Mouse (Mus musculus): ENCODE results near the gene Thumpd1. TPM values are rescaled to one million over a fixed set of nuclear protein-coding genes. Genes with fewer than 3 reads are reported as not detected.
A peak's percentile ranks its signal among the peaks of the same experiment; 100 is the strongest.
"Not testable (repeated sequence)": the region's sequence is repeated elsewhere in the genome, so short reads cannot be mapped to it uniquely, and the experiment has no call there.

Gene Thumpd1
- polyA plus RNA-seq, 1 experiment from 2014 or later = 89.0 TPM

DNA sequence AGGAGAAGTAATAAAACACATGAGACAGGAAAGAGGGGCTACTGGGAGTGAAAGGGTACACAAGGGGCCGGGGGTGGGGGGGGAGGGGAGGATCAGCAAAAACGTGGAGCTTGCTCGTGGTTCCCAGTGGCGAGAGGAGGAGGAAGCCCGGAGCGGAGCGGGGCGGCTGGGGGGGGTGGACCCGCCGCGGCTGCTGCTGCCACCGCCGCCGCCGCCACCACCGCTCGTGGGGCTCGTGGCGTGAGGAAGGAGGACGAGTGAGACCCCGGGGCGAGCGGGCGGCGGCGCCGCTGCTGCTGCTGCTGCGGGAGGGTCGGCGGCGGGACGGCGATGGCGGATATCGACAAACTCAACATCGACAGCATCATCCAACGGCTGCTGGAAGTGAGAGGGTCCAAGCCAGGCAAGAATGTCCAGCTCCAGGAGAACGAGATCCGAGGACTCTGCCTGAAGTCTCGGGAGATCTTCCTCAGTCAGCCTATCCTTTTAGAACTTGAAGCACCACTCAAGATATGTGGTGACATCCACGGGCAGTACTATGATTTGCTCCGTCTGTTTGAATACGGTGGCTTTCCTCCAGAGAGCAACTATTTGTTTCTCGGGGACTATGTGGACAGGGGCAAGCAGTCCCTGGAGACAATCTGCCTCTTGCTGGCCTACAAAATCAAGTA lies 19.3 kb upstream of the Thumpd1 start:
- not testable (repeated sequence) for H3K36me3 ChIP-seq; H3K4me1 ChIP-seq (replicated peaks); H3K9me3 ChIP-seq; H3K27me3 ChIP-seq; H3K27ac ChIP-seq
- 7% methylated on average over 27 of the region's 44 CpGs for WGBS
- ATAC-seq (ENCODE audit: insufficient number of reproducible peaks, insufficient read depth, low FRiP score, low TSS enrichment, low read depth) = 0 out of 2 replicates have a peak, but pooled peaks have one; percentile 31
- H3K4me3 ChIP-seq (replicated peaks) = peak overlapping the region; percentile 41
- peak overlapping the region; percentile 52; the same call in 1 of the 2 replicates for H3K9ac ChIP-seq (replicated peaks)
- H3K4me2 ChIP-seq = peak overlapping the region; percentile 52

GRCm38 (mm10) chr7:119738877-119739276 lies 18.3 kb upstream of the Thumpd1 start:
- H3K9ac ChIP-seq (replicated peaks) = no peak overlapping the region
- 90% methylated on average over 2 of the region's 2 CpGs for WGBS
- H3K36me3 ChIP-seq = no peaks in the 10 kb centered on the region
- H3K27ac ChIP-seq = no peak overlapping the region
- H3K4me3 ChIP-seq (replicated peaks) = no peak overlapping the region
- H3K9me3 ChIP-seq = no peaks in the 10 kb centered on the region
- H3K4me2 ChIP-seq = no peak overlapping the region
- no peak for ATAC-seq (ENCODE audit: insufficient number of reproducible peaks, insufficient read depth, low FRiP score, low TSS enrichment, low read depth)
- no peaks in the 10 kb centered on the region for H3K4me1 ChIP-seq (replicated peaks)
- 0 out of 2 replicates have a peak, but pooled peaks cover 4% of the 10 kb centered on the region for H3K27me3 ChIP-seq

DNA sequence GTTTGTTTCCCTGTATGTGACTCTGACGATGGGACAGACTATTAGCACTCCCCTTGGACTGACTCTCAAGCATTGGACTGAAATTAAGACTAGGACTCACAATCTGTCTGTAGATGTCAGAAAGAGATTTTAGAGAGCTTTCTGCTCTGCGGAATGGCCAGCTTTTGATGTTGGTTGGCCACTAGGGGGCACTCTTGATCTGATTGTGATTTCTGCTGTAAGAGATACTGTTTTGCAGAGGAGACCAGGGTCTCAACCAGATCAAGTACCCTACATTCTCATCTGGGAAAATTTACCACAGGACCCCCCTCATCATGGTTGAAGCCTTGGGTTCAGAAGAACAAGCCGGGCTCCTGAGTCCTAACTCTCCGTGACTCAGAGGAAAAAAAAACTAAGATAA lies 10.7 kb upstream of the Thumpd1 start:
- H3K4me1 ChIP-seq (replicated peaks); H3K4me3 ChIP-seq (replicated peaks); H3K9me3 ChIP-seq; H3K9ac ChIP-seq (replicated peaks); H3K27me3 ChIP-seq; H3K4me2 ChIP-seq; H3K27ac ChIP-seq; ATAC-seq (ENCODE audit: insufficient number of reproducible peaks, insufficient read depth, low FRiP score, low TSS enrichment, low read depth); H3K36me3 ChIP-seq: not testable (repeated sequence)
- WGBS = 87% methylated on average over 4 of the region's 4 CpGs

DNA sequence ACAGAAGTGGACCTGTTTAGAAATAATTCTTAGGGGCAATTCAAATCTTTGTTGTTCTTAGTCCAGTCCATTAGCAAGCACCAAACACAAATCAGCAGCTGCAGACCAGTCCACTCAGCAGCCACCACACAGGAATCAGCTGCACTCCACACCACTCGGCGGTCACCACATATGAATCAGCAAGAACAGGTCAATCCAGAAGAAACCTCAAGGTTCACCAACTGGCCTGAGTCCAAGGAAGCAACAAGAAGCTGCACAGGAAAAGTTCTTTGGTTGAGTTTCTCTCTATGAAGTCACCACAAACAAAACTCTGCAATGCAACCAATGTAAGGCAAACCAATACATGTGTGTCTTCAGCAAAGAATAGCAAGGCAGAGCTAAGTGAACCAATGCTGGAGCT lies 7.0 kb upstream of the Thumpd1 start:
- Histone ChIP-seq H3K4me1 (replicated peaks) (no peaks in the 10 kb centered on the region), H3K4me3 (replicated peaks) (no peak overlapping the region), H3K9me3 (0 out of 2 replicates have a peak, but pooled peaks cover 5% of the 10 kb centered on the region), H3K27ac (no peak overlapping the region), H3K27me3 (no peaks in the 10 kb centered on the region; the same call in 1 of the 2 replicates), H3K9ac (replicated peaks) (no peak overlapping the region), H3K36me3 (no peaks in the 10 kb centered on the region), H3K4me2 (no peak overlapping the region)
- ATAC-seq (ENCODE audit: insufficient number of reproducible peaks, insufficient read depth, low FRiP score, low TSS enrichment, low read depth) = no peak
- WGBS = 94% methylated on average over 2 of the region's 2 CpGs

DNA sequence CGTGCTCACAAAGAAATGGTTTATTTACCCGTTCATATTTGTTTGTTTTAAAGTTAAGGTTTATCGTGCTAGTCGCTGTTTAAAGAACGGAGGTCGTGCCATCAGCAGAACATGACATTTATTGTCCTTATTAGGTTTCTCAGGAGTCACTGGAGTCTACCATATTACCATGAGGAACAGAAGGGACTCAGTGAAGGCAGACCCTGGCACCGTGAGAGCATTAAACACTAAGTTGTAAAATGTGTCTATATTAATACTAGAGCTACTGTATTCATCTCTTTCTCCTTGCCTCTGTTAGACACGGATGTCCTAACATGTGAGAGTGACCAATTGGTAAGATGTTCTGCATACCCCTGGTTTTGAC lies 331 bp upstream of the Thumpd1 start:
- 16% methylated on average over 8 of the region's 8 CpGs for WGBS
- no peak; the same call in 1 of the 2 replicates for ATAC-seq (ENCODE audit: insufficient number of reproducible peaks, insufficient read depth, low FRiP score, low TSS enrichment, low read depth)
- Histone ChIP-seq H3K4me3 (replicated peaks) (peak overlapping the region; percentile 90), H3K4me1 (replicated peaks) (peaks cover 5% of the 10 kb centered on the region), H3K36me3 (peaks cover 31% of the 10 kb centered on the region), H3K27me3 (no peaks in the 10 kb centered on the region; the same call in 1 of the 2 replicates), H3K4me2 (peak overlapping the region; percentile 65), H3K9me3 (no peaks in the 10 kb centered on the region), H3K27ac (no peak overlapping the region), H3K9ac (replicated peaks) (peak overlapping the region; percentile 85)

DNA sequence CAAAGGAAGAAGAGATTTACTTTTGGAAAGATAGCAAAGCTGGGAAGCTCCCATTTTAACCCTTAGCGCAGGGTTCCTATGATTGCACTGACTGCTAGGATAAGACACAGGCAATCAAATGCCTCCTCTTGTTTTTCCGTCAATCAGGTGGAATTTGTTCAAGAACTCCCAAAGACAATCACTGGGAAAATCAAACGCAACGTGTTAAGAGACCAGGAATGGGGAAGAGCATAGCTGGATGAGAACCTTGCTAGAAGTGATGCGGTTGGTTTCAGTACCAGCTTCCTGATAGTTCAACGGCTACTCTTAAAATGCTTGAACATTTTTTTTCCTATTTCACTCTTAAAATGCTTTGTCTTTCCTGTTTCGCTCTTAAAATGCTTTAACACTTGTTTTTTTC lies 6.5 kb downstream of the Thumpd1 start:
- no peaks in the 10 kb centered on the region for H3K9me3 ChIP-seq
- H3K4me3 ChIP-seq (replicated peaks) = no peak overlapping the region
- H3K9ac ChIP-seq (replicated peaks) = no peak overlapping the region
- H3K27ac ChIP-seq = no peak overlapping the region
- H3K36me3 ChIP-seq = peaks cover 40% of the 10 kb centered on the region
- no peaks in the 10 kb centered on the region for H3K27me3 ChIP-seq
- no peak for ATAC-seq (ENCODE audit: insufficient number of reproducible peaks, insufficient read depth, low FRiP score, low TSS enrichment, low read depth)
- WGBS = 91% methylated on average over 7 of the region's 7 CpGs
- H3K4me1 ChIP-seq (replicated peaks) = no peaks in the 10 kb centered on the region
- H3K4me2 ChIP-seq = no peak overlapping the region

- H3K27ac ChIP-seq = no peak overlapping the region
- no peaks in the 10 kb centered on the region for H3K9me3 ChIP-seq
- no peaks in the 10 kb centered on the region for H3K4me1 ChIP-seq (replicated peaks)
- ATAC-seq (ENCODE audit: insufficient number of reproducible peaks, insufficient read depth, low FRiP score, low TSS enrichment, low read depth) = no peak
- no peak overlapping the region for H3K4me3 ChIP-seq (replicated peaks)
- no peak overlapping the region for H3K9ac ChIP-seq (replicated peaks)
- H3K36me3 ChIP-seq = no peaks in the 10 kb centered on the region
- no peak overlapping the region for H3K4me2 ChIP-seq
- H3K27me3 ChIP-seq = no peaks in the 10 kb centered on the region
- WGBS = 77% methylated on average over 1 of the region's 1 CpGs
Observed at GRCm38 (mm10) chr7:119694926-119695325, 25.7 kb downstream of the Thumpd1 start.

GRCm38 (mm10) chr7:119692302-119692701 lies 28.3 kb downstream of the Thumpd1 start:
- Histone ChIP-seq H3K4me1 (replicated peaks) (no peaks in the 10 kb centered on the region), H3K9me3 (no peaks in the 10 kb centered on the region), H3K9ac (replicated peaks) (no peak overlapping the region), H3K4me3 (replicated peaks) (no peak overlapping the region), H3K36me3 (no peaks in the 10 kb centered on the region), H3K27me3 (no peaks in the 10 kb centered on the region), H3K4me2 (no peak overlapping the region), H3K27ac (no peak overlapping the region)
- 73% methylated on average over 4 of the region's 4 CpGs for WGBS
- ATAC-seq (ENCODE audit: insufficient number of reproducible peaks, insufficient read depth, low FRiP score, low TSS enrichment, low read depth) = no peak

DNA sequence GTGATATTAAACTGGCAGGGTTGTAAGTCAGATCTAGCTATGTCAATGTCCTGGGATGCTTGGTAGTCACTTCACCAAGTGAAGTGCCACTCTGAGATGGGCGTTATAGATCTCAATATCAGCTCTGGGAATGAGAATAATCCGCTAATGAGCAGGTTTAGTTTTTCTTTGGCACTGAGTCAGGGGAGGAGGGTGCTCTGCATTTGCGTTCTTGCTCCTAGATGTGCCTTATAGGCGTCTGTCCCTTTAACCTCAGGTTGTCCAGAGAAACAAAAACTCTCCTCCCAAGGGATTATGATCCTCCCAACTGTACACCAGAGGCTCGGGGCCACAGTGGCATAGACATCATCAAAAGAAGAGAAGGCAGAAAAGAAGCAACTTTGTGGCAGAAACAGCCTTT lies 30.9 kb downstream of the Thumpd1 start, which contains the start of gene Acsm4:
TSS of gene Acsm4 (plus strand) at position 301 of the 400 bp plus-strand sequence.
- ATAC-seq (ENCODE audit: insufficient number of reproducible peaks, insufficient read depth, low FRiP score, low TSS enrichment, low read depth) = no peak
- 81% methylated on average over 5 of the region's 5 CpGs for WGBS
- Histone ChIP-seq H3K27me3 (no peaks in the 10 kb centered on the region), H3K9ac (replicated peaks) (no peak within 1 kb of the TSS), H3K36me3 (no peaks in the 10 kb centered on the region), H3K4me1 (replicated peaks) (no peaks in the 10 kb centered on the region), H3K9me3 (no peaks in the 10 kb centered on the region), H3K27ac (no peak within 1 kb of the TSS), H3K4me3 (replicated peaks) (no peak within 1 kb of the TSS), H3K4me2 (no peak within 1 kb of the TSS)

DNA sequence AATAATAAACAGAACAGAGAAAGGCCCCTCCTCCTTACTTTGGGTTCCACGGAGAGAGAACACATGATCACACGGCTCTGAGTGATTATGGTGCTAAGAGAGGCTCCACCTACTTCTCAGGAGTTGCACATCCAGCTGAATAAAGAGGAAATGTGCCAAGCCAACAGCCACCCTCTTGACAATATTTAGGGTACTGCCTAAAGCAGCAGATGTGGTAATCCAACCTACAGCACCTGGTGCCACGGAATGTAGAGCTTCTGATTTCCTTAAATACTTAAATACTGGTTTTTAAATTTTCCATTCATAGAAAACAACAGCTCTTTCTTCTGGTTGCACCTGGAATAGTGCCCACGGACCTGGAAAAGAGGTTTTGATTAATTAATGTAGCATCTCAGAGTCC lies 37.9 kb downstream of the Thumpd1 start:
- Histone ChIP-seq H3K4me1 (replicated peaks) (no peaks in the 10 kb centered on the region), H3K4me2 (no peak overlapping the region), H3K27me3 (no peaks in the 10 kb centered on the region), H3K36me3 (no peaks in the 10 kb centered on the region), H3K9ac (replicated peaks) (no peak overlapping the region), H3K27ac (no peak overlapping the region), H3K4me3 (replicated peaks) (no peak overlapping the region), H3K9me3 (no peaks in the 10 kb centered on the region)
- no peak for ATAC-seq (ENCODE audit: insufficient number of reproducible peaks, insufficient read depth, low FRiP score, low TSS enrichment, low read depth)
- 76% methylated on average over 4 of the region's 4 CpGs for WGBS

DNA sequence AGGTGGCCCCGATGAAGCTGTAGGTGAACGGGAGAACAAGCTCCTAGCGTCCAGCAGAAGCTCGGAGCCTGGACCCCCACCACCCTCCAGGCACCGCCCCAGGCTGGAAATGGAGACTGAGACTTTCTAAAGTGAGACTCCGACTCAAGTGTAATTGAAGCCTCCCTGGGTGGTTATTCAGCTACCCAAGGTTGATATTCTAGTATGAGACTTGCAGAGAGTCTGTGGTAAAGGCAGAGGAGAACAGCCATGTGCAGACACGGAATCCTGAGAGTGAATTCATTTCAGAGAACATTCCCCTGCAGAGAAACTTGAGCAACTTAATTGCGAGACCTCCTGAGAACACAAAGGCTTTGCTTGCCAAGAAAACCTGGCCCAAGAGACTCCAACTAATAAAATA lies 40.5 kb downstream of the Thumpd1 start:
- no peak overlapping the region for H3K4me3 ChIP-seq (replicated peaks)
- no peak for ATAC-seq (ENCODE audit: insufficient number of reproducible peaks, insufficient read depth, low FRiP score, low TSS enrichment, low read depth)

DNA sequence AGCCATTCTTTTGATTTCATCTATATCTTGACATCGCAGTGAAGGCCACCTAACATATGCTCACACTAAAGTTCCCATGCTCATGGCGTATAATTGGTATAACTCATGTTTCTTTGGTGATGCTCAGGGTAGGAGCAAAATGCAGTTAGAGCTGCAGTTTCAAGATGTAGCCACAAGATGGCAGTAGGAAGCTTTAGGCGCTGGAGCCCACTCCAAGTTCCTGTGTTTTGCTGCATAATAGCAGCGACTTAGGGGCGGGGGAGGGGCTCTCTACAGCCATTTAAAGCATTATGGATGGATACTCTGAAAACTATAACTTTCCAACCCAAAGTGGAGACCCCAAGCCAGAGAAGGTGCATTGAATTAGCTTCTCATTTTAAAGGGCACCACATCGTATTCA lies 47.1 kb downstream of the Thumpd1 start:
- no peaks in the 10 kb centered on the region for H3K36me3 ChIP-seq
- H3K27ac ChIP-seq = no peak overlapping the region
- no peak overlapping the region for H3K4me3 ChIP-seq (replicated peaks)
- no peaks in the 10 kb centered on the region; the same call in 1 of the 2 replicates for H3K27me3 ChIP-seq
- H3K4me1 ChIP-seq (replicated peaks) = peaks cover 5% of the 10 kb centered on the region; the same call in 1 of the 2 replicates
- no peak for ATAC-seq (ENCODE audit: insufficient number of reproducible peaks, insufficient read depth, low FRiP score, low TSS enrichment, low read depth)
- no peak overlapping the region for H3K4me2 ChIP-seq
- WGBS = 21% methylated on average over 6 of the region's 6 CpGs
- no peak overlapping the region for H3K9ac ChIP-seq (replicated peaks)
- no peaks in the 10 kb centered on the region for H3K9me3 ChIP-seq

More for the DNA sequence above, 40.5 kb downstream of the Thumpd1 start:
- Histone ChIP-seq H3K9me3 (no peaks in the 10 kb centered on the region), H3K4me2 (no peak overlapping the region), H3K36me3 (no peaks in the 10 kb centered on the region), H3K4me1 (replicated peaks) (no peaks in the 10 kb centered on the region), H3K27me3 (no peaks in the 10 kb centered on the region), H3K27ac (no peak overlapping the region), H3K9ac (replicated peaks) (no peak overlapping the region)
- WGBS = 65% methylated on average over 8 of the region's 8 CpGs

Measured in limb, embryonic 12.5 days (tissue).